Mouse (Mus musculus): Measurements from ENCODE around the gene Tmem201.

Tmem201 gene

DNA sequence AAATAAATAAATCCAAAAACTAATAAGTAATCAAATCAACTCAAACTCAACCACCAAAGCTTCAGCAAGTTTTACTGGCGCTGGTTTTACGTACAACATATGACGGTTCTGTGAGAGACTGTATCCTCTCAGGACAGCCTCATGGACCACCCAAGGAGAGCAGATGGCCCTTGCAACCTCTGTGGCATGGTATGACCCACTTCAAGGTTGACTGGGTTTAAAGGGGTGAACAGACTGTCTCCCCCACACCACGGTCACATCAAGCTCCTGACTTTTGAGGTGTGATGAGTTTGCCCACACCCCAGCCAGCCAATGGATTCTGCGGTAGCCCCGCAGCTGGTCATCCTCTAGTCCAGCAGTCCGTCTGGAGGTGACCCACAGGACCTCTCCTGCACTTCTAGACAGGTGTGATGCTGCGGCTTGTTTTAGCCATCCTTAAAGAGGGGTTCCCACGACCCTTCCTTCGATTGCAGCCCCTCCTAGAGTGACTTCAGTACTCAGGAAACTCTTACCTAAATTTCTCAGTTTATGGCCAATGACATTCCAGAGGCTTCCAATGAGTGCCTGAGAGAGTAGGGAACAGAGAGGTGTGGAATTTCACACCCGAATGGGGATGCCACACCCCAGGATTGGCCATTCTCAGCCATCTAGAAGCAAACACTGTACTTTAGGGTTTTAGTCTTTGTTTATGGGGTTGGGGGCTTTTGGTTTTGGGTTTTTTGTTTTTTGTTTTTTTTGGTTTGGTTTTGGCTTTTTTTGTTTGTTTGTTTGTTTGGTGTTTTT is 52.8 kb downstream of the Tmem201 start:
- in situ Hi-C loops (cut with MboI, MseI) = no loop called here

DNA sequence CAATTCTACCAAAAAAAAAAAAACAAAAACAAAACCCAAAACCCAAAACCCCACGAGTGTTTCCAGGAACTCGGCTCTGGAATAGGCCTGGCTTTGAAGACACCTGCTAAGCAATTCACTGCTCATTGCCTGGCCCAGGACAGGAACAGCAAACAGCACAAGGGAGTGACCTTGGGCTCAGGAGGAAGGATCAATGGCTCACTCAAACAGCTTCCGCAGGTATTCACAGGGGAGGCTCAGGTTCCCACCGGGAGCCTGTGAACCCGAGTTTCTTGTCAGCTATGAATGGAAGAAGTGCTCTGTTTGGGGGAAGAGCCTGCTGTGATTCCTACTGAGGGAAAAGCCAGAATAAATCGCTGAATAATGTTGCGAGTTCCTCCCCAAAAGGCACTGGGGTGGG is 54.0 kb downstream of the Tmem201 start:
- in situ Hi-C loops (cut with MboI, MseI) = no loop called here

DNA sequence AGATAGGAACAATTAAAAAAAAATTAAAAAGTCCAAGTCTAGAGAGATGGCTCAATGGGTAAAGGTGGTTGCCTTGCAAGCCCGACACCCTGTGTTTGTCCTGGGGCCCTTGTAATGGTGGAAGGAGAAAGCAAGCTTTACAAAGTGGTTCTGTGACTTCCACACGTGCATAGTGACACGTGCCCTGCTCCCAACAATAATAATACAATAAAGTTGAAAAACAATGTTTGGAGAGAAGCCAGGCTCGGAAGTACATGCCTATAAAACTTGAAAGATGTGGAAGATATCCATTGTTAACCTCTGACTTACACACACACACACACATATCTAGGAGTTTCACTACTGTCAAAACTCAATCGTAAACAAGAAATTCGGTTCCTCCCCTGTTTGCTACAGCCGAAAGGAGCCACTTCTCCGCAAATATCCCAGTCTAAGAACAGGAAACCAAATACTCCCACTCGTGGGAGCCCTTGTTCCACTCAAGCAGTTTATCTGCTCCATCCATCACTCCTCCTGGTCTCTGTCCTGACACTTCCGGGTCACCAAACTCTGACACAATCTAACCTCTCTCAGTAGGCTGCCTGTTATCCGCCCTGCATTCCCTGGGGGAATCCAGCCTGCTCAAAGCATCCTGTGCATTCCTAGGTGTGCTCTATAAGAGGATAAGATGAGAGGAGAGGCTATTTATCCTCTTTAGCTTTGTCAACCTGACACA is 58.6 kb downstream of the Tmem201 start:
- in situ Hi-C loops (cut with MboI, MseI) = no loop called here

DNA sequence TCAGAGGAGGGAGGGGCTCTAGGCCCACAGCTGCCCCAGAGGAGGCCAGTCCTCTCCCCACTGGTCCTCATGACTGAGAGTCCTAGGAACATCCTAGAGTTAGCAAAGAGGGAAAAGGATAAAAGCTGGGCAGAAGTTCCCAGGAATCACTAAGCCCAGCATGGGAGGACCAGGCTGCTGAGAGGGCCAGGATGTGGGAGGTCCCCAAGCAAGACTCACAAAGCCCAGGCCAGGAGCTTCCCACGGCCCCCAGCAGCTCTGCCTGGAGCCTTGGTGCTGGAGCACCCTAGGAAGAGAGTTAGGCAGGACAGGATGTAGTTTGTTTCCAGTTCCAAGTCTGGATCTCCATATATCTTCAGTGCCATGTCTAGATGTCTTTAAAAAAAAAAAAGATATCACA is 59.8 kb downstream of the Tmem201 start:
- in situ Hi-C loops (cut with MboI, MseI) = no loop called here

DNA sequence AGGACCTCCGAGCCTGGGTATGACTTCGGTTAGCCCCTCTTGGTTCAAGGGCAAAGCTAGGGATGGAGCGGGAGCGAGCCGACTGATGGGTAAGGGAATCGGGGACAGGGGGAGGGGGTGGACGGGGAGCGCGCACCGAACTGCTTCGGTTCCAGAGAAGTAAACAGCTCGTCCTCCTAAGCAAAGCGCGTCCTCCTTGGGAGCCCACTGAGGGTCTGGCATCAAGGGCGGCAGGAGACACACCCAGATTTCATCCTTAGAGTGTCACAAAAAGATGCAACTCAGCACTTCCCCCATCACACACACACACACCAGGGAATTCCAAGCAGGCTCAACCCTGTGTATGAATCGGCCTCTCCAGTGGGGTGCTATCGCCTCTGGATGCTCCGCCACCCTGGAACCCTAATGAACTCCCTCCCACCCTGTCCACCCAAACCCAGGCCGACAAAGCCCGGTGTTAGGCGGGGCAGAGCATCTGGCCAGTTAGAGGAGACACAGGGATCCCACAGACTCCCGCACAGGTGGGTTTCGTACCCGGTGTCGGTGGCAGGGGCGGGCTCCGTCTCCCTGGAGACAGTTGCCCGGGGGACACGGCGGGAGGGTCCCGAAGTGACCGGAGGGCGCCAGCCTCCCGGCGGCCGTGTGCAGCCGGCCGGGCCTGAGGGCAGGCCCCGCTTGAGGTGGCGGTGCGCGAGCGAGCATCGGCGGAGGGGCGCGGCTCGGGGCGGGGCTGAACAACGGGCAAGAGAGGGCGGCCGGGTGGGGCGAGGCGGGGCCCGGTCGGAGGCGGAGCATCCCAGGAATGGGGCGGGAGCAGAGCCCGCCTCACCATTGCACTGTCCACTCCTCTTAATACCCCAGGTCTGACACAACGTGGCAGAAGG is 62.2 kb downstream of the Tmem201 start:
- in situ Hi-C loops (cut with MboI, MseI) = no loop called here

DNA sequence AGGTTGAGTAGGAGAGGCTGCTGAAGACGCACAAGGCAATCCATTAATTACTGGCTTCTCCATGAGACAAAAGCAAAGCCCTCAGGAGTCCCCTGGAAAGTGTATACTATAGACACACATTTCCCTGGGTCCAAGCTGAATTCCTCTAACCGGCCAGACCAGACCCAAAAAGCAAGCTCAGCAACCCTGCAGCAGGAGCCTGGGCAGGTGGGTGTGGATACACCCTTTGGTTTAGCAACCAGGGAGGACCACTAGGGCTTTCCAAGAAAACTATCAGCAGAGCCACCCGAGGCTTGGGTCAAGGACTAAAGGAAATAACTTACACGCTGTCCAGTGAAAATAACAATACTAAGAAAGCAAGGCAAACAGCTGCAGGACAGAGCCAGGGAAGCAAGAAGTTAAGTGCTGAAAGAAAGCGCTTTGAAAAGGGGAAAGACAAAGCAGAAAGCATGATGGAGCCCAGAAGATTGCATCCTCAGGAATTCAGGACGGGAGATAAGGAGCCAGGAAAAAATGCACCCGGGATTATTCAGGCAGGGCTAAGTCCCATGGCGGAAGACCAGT is 62.9 kb downstream of the Tmem201 start:
- in situ Hi-C loops (cut with MboI, MseI) = no loop called here

DNA sequence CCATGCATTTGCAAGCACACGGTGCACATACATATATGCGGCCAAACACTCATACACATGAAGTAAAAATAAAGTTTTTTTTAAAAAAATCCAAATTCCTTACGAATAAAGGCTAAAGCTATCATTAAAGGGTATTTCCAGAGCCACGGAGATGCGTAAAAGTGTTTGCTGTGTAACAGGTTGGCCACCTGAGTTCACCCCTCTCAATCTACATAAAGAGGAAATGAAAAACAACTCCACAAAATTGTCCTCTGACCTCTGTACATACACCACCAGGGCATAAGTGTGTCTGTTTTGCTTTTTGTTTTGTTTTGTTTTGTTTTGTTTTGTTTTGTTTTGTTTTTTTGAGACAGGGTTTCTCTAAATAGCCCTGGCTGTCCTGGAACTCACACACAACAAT is 65.1 kb downstream of the Tmem201 start:
- in situ Hi-C loops (cut with MboI, MseI) = no loop called here

DNA sequence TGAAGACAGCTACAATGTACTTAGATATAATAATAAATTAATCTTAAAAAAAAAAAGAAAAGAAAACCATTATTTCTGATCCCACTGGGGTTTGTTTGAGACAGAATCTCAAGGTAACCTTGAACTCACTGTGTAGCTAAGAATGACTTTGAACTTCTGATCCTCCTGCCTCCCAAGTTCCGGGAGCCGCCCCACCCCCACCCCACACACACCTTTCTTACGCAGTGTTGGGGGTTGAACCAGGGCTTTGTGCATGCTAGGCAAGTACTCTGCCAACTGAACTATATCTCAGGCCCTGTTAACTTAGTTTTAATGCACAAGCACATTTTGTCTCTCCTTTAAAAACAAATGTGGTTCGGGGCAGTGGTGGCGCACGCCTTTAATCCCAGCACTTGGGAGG is 66.7 kb downstream of the Tmem201 start:
- in situ Hi-C loops (cut with MboI, MseI) = no loop called here

DNA sequence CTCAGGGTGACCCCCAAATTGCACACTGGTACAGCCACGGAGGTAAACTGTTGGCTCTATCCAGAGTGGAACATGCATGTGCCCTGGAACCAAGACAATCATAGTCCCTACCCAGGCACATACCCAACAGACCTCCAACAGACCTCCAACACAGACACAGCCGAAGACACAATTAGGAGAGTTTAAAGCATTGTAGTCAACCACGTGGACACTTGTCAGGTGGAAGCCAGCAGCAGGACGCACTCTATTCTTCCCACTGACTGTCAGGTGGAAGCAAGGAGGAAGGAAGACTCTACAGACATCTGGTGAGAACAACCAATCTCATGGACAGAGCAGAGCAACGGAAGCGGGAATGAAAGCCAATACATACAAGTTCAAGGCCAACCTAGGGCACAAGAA is 72.2 kb downstream of the Tmem201 start:
- in situ Hi-C loops (cut with MboI, MseI) = no loop called here
